Mouse (Mus musculus): Measurements from ENCODE around the gene Ucp2. TPM values are rescaled to one million over a fixed set of nuclear protein-coding genes. Genes with fewer than 3 reads are reported as not detected.

The Ucp2 gene
- total RNA-seq, 2 experiments from 2014 or later, result 781 to 850 TPM

GRCm38 (mm10) chr7:100501027-100501843, 8.1 kb downstream of the Ucp2 start:
- peak in 1 of 2 experiments; percentile 22 for DNase-seq
- intact Hi-C loops (cut with DNase I), result no loop called here

DNA sequence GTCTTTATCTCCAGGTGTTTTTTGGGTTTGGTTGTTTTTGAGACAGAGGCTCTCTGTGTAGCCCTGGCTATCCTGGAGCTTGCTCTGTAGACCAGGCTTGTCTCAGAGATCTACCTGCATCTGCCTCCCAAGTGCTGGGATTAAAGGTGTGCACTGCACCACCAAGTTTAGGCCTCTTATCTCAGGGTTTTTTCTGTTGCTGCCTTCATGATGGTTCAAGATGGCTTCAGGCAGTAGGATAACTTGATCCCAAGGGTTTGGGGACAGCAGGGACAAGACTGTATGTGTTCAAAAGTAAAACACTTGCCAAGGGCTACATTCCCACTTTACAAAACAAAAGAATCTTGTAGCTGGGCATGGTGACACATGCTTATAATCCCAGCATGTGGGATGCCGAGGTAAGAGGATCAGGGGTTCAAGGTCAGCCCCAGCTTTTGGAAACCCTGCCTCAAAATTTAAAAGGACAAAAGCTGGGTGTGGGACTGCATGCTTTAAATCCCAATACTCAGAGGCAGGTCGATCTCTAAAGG, 8.8 kb downstream of the Ucp2 start:
- no peak for DNase-seq
- intact Hi-C loops (cut with DNase I), result no loop called here

- intact Hi-C loops (cut with DNase I), result no loop called here
- DNase-seq, result peak in 1 of 2 experiments; percentile 17
Observed at GRCm38 (mm10) chr7:100502374-100502922, 9.3 kb downstream of the Ucp2 start.

- DNase-seq, result no peak
Observed at GRCm38 (mm10) chr7:100503076-100503475, 9.9 kb downstream of the Ucp2 start.

GRCm38 (mm10) chr7:100504740-100505487, 11.8 kb downstream of the Ucp2 start:
- intact Hi-C loops (cut with DNase I), result no loop called here
- no peak for DNase-seq

More at GRCm38 (mm10) chr7:100503076-100503475, 9.9 kb downstream of the Ucp2 start:
- intact Hi-C loops (cut with DNase I), result no loop called here

- DNase-seq, result no peak
- intact Hi-C loops (cut with DNase I), result no loop called here
Observed at GRCm38 (mm10) chr7:100506494-100506893, 13.4 kb downstream of the Ucp2 start.

GRCm38 (mm10) chr7:100508670-100509069, 15.5 kb downstream of the Ucp2 start:
- DNase-seq, result no peak
- intact Hi-C loops (cut with DNase I), result no loop called here

- no peak for DNase-seq
- intact Hi-C loops (cut with DNase I), result no loop called here
Observed at GRCm38 (mm10) chr7:100511602-100512001, 18.5 kb downstream of the Ucp2 start.

DNA sequence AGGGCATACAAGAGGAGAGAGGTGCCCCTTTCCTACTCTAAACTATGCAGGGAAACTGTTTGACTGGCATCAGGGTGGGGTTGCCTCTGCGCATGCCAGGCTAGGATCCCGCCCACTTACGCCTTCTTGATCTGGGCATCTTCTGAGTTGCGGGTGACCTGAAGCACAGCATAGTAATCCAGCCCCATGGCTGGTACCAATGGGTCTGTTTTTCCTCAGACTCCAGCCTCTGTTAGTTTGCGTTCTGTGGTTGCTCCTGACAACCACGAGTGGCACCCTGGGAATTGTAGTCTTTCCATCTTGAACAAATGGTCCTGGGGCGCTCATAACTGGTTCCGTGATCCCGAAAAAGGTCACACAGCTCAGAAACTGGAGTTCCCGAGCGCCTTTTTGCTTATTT, 21.4 kb downstream of the Ucp2 start, which contains the start of gene Dnajb13:
TSS of gene Dnajb13 (minus strand) at position 388 of the 400 bp plus-strand sequence.
- DNase-seq, result no peak
- intact Hi-C loops (cut with DNase I), result no loop called here

DNA sequence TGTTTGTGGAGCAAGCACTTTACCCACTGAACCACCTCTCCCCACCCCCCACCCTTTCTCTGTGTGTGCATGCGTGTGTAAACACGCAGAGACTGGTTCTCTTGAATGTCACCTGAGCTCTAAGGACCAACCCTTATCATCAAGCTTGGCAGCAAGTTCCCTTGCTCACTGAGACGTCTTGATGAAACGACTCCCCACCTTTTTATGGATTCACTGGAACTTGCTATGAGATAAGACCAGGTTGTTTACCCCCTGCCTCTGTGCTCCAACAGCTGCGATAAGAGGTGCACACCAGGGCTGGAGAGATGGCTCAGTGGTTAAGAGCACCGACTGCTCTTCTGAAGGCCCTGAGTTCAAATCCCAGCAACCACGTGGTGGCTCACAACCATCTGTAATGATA, 27.1 kb downstream of the Ucp2 start:
- DNase-seq, result no peak

DNA sequence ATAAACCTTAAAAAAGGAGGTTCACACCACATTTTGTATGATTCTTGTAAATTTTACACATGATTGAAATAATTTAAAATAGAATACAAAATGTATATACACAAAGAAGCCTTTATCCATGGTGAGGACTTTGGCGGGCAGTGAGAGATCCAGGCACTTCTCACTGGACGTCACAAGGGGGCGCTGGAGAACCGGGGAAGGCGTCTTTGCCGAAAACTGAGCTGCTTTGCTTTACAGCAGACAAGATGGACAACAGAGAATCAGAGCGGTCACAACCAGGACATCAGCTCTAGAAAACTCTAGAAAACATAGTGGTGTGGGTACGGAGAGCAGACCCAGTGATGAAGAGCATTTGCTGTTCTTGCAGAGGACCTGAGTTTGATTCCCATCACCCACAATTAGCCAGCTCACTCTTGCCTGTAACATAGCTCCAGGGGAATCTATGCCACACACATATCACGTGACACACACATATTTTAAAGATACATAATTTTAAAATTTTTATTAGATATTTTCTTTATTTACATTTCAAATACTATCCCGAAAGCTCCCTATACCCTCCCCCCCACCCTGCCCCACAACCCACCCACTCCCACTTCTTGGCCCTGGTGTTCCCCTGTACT, 27.6 kb downstream of the Ucp2 start:
- DNase-seq, result peak; percentile 87 to 94
- intact Hi-C loops (cut with DNase I), result loop anchor here (1.0 to 10.0 kb wide), 3 partner anchors 143 to 294 kb away; no protein-coding TSS in a partner anchor

More for the DNA sequence above, 27.1 kb downstream of the Ucp2 start:
- intact Hi-C loops (cut with DNase I), result loop anchor here (1.0 to 10.0 kb wide), 3 partner anchors 143 to 295 kb away; no protein-coding TSS in a partner anchor

DNA sequence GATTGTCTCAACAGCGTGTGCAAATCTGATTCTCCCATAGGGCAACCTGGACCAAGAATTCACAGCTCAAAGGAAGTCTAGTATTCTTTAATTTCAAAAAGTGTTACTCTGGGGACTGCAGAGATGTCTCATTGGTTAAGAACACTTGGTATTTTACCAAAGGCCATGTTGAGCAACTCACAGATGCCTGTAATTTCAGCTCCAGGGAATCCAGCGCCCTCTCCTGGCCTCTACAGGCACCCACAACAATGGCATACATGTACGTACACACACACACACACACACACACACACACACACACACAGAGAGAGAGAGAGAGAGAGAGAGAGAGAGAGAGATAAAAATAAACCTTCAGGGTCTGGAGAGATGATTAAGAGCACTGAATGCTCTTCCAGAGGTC, 29.1 kb downstream of the Ucp2 start:
- no peak for DNase-seq

DNA sequence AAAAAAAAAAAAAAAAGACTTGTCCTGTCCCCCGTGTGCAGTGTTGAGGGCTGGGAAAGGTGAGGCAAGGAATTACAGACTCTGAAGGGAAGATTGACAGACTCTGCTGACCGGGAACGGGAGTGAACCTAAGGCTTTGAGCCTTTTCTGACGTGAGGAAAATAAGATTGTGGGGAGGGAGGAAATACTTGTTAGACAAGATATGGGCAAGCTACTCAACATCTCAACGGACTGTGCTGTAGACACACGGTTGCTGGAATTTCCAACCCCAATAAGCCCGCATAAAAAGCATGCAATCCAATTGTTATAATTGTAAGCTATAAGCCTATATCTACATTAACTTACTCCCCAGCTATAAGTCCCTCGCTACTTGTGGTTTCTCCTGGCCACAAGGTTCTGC, 31.5 kb downstream of the Ucp2 start:
- intact Hi-C loops (cut with DNase I), result loop anchor here (5.0 to 10.0 kb wide), 2 partner anchors 158 to 290 kb away; no protein-coding TSS in a partner anchor
- DNase-seq, result no peak

More for the DNA sequence above, 29.1 kb downstream of the Ucp2 start:
- intact Hi-C loops (cut with DNase I), result loop anchor here (2.0 to 10.0 kb wide), 3 partner anchors 115 to 293 kb away; no protein-coding TSS in a partner anchor

- no peak for DNase-seq
- intact Hi-C loops (cut with DNase I), result no loop called here
Observed at GRCm38 (mm10) chr7:100530766-100531165, 37.6 kb downstream of the Ucp2 start.

DNA sequence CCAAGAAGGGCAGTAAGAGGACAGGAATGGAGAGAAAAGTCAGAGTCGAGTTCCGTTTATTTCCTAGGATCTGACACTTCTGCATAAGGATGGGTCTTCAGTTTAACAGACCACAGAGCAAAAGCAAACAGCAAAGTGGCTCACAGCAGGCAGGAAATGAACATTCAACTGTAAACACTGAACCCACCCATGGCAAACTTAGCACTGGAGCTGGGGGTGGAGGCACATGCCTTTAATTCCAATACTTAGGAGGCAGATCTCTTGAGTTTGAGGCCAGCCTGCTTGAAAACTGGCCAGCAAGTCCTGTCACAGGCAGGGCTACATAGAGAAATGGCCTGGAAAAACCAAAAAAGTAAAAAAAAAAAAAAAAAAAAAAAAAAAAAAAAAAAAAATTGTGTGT, 40.4 kb downstream of the Ucp2 start:
- DNase-seq, result no peak
- intact Hi-C loops (cut with DNase I), result no loop called here

DNA sequence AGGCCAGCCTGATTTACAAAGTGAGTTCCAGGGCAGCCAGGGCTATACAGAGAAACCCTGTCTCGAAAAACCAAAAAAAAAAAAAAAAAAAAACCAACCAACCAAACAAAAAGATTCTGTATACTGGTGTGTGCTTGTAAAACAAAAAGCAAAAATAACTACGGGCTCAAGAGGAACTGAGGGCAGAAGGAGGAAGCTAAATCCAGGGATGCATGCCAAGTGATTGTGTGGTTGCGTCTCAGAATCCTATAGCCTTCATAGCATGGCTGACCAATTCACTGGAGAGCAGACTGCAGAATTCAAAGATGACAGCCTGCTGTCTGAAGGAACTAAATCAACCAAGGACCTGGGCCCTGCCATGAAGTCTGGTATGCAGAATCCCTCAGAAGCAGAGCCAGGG, 41.1 kb downstream of the Ucp2 start:
- no peak for DNase-seq
- intact Hi-C loops (cut with DNase I), result no loop called here

DNA sequence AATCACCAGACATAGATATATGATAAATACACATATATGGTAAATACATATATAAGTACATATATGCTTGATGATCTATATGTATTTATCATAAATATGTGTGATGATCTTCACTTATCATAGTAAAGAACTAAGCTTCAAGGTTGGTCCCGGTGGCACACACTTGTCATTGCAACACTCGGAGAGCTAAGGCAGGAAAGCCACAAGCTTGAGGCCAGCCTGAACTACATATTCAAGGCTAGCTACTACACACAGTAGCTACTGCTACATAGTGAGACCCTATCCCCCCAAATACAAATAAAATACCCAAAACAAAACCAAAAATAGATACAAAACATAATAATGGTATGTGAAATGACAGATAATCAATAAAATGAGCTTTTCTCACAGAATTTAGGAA, 42.7 kb downstream of the Ucp2 start:
- intact Hi-C loops (cut with DNase I), result no loop called here
- no peak for DNase-seq

DNA sequence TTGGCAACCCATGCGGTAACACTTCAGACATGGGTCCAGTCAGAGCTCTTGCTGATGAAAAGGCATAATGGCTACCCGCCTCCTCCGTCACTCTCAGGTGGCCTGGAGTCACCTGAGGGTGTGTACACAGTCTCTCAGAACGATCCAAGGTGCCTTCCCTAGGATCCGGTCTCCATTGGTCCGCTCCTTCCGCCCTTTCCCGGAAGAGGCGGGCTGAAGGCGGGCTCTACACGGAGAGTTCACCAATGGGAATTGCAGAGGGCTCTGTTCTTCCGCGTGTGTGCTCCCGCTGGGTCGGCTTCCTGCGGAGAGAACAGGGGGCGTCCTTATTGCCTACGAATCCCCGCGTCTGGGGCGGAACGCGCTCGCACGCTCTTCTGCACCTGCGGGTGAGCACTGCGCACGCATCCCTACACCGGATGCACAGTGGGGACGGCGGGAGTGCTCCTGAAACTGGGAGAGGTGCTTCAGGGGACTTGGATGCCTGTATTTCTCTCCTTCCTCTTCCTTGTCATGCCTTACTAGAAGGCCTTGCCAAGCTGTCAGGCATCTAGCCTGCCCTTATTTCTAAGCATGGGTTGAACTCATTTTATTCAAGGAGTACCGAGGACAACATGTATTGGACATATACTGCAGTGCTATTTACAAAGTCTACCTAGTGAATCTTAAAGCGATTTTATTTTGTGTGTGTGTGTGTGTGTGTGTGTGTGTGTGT, 43.8 kb downstream of the Ucp2 start, which contains the start of gene Coa4:
TSS of gene Coa4 (plus strand) at position 268 of the 715 bp plus-strand sequence.
- DNase-seq, result peak; percentile 86 to 89
- intact Hi-C loops (cut with DNase I), result no loop called here

DNA sequence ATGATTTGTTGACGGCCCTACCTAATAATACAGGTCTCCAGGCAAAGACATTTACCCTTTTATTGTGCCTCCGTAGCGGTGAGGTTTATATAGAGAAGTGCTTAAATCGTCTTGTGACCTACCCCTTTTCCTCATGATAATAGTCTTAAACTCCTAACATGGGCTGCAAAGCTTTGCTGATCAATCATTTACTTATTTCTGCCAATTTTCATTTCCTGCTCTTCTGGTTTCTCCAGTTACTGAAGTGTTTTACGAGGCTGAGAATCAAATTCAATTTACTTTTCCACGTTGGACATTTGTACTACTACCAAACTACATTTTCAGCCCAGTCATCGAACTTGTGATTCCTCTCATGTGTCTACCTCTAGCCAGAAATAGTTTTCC, 44.4 kb downstream of the Ucp2 start:
- intact Hi-C loops (cut with DNase I), result no loop called here
- DNase-seq, result no peak

Measured in heart, postnatal 14 days (tissue).